Mouse (Mus musculus): ENCODE results near the gene Ldhal6b. TPM values are rescaled to one million over a fixed set of nuclear protein-coding genes. Genes with fewer than 3 reads are reported as not detected.
"Not testable (repeated sequence)": the region's sequence is repeated elsewhere in the genome, so short reads cannot be mapped to it uniquely, and the experiment has no call there.

Gene Ldhal6b
- not detected in 2 replicates for polyA plus RNA-seq (2014; fragmentation: Nextera tagmentation; extraction: Ambion mirVana)

DNA sequence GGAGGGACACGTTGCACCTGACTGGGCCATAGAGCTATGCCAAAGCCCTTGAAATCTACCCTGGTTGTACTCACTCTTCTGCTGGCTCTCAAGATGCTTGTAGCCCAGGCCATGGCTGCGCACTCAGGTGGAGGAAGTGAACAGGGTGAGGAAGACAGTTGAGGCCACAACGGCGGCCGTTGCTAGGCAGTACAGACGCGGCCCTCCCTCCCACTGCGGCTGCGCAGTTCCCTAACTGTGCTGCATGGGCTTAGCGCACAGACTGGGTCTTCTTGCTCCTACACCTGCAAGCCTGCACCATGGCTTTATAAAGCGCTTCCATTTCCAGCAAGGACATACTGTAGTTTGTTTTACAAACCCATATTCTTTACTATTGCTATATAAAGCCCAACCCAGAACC lies at the start of gene Ldhal6b:
Gene Ldhal6b, minus strand, starts transcription at position 223 of the 400 bp plus-strand sequence.
- Histone ChIP-seq H3K27ac (ENCODE audit: low read depth, low read length) (no peak within 1 kb of the TSS), H3K4me3 (ENCODE audit: low read depth, low read length) (no peak within 1 kb of the TSS), H3K36me3 (ENCODE audit: control insufficient read depth, insufficient read depth, low read length) (peaks cover 18% of the 10 kb centered on the region; the same call in 1 of the 2 replicates), H3K4me1 (ENCODE audit: control insufficient read depth, insufficient read depth, low read length) (no peaks in the 10 kb centered on the region), H3K4me2 (ENCODE audit: low read length) (no peak within 1 kb of the TSS), H3K9me3 (replicated peaks; ENCODE audit: control insufficient read depth, low read length) (no peaks in the 10 kb centered on the region), H3K27me3 (replicated peaks; ENCODE audit: control insufficient read depth, insufficient read depth, low read length) (no peaks in the 10 kb centered on the region), H3K9ac (ENCODE audit: low read length) (no peak within 1 kb of the TSS)
- WGBS: 97% methylated on average over 11 of the region's 11 CpGs
- no peak for ATAC-seq
- no peak for DNase-seq (ENCODE audit: low spot score)

DNA sequence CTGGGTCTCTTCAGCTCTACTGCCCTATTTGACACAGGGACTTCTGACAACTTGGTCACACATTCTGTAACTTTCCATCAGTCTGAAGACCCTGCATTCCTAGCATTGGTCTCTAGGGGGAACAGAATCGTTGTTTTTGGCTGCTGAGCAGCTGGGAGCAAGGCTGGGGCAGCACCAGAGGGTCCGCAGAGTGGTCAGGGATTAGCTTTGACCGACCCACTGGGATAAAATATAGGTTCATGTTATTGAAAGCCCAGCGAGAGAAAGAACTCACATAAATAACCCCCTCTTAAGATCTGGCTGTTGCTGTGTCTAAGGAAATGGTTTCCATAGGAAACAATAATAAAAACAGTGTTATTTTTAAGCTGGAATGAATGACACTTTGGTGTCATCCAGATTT lies 48.6 kb upstream of the Ldhal6b start:
- H3K9me3 ChIP-seq (replicated peaks; ENCODE audit: control insufficient read depth, low read length): no peaks in the 10 kb centered on the region
- DNase-seq (ENCODE audit: low spot score): no peak
- H3K36me3 ChIP-seq (ENCODE audit: control insufficient read depth, insufficient read depth, low read length): no peaks in the 10 kb centered on the region
- WGBS: 57% methylated on average over 4 of the region's 4 CpGs
- H3K4me1 ChIP-seq (ENCODE audit: control insufficient read depth, insufficient read depth, low read length): no peaks in the 10 kb centered on the region
- no peak overlapping the region for H3K9ac ChIP-seq (ENCODE audit: low read length)
- H3K27me3 ChIP-seq (replicated peaks; ENCODE audit: control insufficient read depth, insufficient read depth, low read length): no peaks in the 10 kb centered on the region
- no peak overlapping the region for H3K4me2 ChIP-seq (ENCODE audit: low read length)
- H3K27ac ChIP-seq (ENCODE audit: low read depth, low read length): no peak overlapping the region
- H3K4me3 ChIP-seq (ENCODE audit: low read depth, low read length): no peak overlapping the region
- no peak for ATAC-seq

DNA sequence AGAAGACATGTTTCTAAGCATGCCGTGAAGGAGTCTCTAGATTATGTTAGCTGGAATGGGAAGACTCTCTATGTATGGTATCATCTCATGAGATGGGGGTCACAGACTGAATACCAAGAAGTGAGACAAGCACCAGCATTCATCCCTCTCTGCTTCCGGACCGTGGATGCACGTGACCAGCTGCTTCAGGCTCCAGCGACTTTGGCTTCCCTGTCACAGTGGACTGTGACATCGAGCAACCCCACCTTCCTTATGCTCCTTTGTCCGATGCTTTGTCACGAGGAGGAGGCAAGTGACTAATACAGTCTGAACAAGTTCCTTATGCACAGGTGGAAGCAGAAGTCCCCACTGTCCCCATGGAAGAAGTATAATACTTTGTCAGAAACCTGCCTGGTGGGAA lies 48.2 kb upstream of the Ldhal6b start:
- DNase-seq (ENCODE audit: low spot score) (no peak), ATAC-seq (no peak)
- no peak overlapping the region for H3K4me2 ChIP-seq (ENCODE audit: low read length)
- no peaks in the 10 kb centered on the region for H3K4me1 ChIP-seq (ENCODE audit: control insufficient read depth, insufficient read depth, low read length)
- WGBS: 89% methylated on average over 8 of the region's 8 CpGs
- no peaks in the 10 kb centered on the region for H3K9me3 ChIP-seq (replicated peaks; ENCODE audit: control insufficient read depth, low read length)
- H3K27ac ChIP-seq (ENCODE audit: low read depth, low read length): no peak overlapping the region
- H3K9ac ChIP-seq (ENCODE audit: low read length): no peak overlapping the region
- no peak overlapping the region for H3K4me3 ChIP-seq (ENCODE audit: low read depth, low read length)
- no peaks in the 10 kb centered on the region for H3K27me3 ChIP-seq (replicated peaks; ENCODE audit: control insufficient read depth, insufficient read depth, low read length)
- no peaks in the 10 kb centered on the region for H3K36me3 ChIP-seq (ENCODE audit: control insufficient read depth, insufficient read depth, low read length)

DNA sequence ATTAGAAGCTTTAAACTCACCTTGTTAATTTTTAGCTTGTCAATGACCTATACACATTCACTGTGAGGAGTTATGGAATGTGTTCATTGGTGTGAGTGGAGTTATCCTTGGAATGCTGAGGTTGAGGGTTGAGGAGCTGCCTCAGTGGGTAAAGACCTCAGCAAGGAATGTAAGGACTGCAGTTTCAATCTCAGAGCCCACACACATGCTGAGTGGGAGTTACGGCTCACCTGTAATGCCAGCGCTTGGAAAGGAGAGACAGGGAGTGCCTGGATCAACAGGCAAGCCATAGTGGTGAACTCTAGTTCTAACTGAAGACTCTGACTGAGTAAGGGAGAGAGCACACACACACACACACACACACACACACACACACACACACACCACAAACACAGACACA lies 45.3 kb upstream of the Ldhal6b start:
- Histone ChIP-seq H3K9me3 (replicated peaks; ENCODE audit: control insufficient read depth, low read length) (no peaks in the 10 kb centered on the region), H3K9ac (ENCODE audit: low read length) (no peak overlapping the region), H3K4me1 (ENCODE audit: control insufficient read depth, insufficient read depth, low read length) (no peaks in the 10 kb centered on the region), H3K27me3 (replicated peaks; ENCODE audit: control insufficient read depth, insufficient read depth, low read length) (no peaks in the 10 kb centered on the region), H3K27ac (ENCODE audit: low read depth, low read length) (no peak overlapping the region), H3K4me2 (ENCODE audit: low read length) (no peak overlapping the region), H3K4me3 (ENCODE audit: low read depth, low read length) (no peak overlapping the region), H3K36me3 (ENCODE audit: control insufficient read depth, insufficient read depth, low read length) (no peaks in the 10 kb centered on the region)
- 83% methylated on average over 2 of the region's 2 CpGs for WGBS
- ATAC-seq (no peak), DNase-seq (ENCODE audit: low spot score) (no peak)

DNA sequence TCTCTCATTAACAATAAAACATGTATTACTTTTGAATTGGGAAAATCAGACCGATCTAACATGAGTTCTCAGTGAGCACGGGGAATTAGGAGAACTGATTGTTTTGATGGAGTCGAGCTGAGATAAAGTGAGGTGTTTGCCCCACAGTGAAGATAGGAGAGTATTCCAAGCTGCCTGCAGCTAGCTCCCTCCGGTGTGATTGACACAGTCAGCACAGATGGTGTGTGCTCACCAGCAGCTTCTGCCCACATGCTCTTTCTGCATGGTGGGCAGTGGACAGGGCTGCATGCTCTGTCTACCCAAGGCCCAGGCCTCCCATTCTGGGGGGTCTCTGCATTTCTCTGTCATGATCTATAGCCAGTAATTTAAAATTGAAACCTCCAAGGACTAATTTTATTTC lies 35.1 kb upstream of the Ldhal6b start:
- Histone ChIP-seq H3K27ac (ENCODE audit: low read depth, low read length) (no peak overlapping the region), H3K9me3 (replicated peaks; ENCODE audit: control insufficient read depth, low read length) (no peaks in the 10 kb centered on the region), H3K36me3 (ENCODE audit: control insufficient read depth, insufficient read depth, low read length) (no peaks in the 10 kb centered on the region), H3K27me3 (replicated peaks; ENCODE audit: control insufficient read depth, insufficient read depth, low read length) (no peaks in the 10 kb centered on the region), H3K4me2 (ENCODE audit: low read length) (no peak overlapping the region), H3K9ac (ENCODE audit: low read length) (no peak overlapping the region), H3K4me1 (ENCODE audit: control insufficient read depth, insufficient read depth, low read length) (no peaks in the 10 kb centered on the region), H3K4me3 (ENCODE audit: low read depth, low read length) (no peak overlapping the region)
- DNase-seq (ENCODE audit: low spot score) (peak; percentile 3), ATAC-seq (no peak)
- WGBS: 73% methylated on average over 4 of the region's 4 CpGs

DNA sequence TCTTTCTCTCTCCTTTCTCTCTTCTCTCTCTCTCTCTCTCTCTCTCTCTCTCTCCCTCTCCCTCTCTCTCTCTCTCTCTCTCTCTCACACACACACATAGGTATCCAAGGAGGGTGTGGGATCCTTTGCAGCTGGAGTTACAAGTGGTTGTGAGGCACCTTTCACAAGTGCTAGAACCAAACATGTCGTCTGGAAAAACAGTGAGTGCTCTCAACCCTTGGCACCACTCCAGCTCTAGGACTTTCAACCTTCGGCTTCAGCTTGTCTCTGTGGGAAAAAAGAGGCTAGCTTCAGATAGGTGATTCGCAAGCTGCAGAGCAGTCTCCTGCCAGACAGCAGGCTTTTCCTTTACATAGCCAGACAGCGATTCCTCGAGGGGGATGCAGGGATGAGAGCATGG lies 25.2 kb upstream of the Ldhal6b start:
- no peak for ATAC-seq
- DNase-seq (ENCODE audit: low spot score): no peak
- WGBS: 52% methylated on average over 5 of the region's 5 CpGs

DNA sequence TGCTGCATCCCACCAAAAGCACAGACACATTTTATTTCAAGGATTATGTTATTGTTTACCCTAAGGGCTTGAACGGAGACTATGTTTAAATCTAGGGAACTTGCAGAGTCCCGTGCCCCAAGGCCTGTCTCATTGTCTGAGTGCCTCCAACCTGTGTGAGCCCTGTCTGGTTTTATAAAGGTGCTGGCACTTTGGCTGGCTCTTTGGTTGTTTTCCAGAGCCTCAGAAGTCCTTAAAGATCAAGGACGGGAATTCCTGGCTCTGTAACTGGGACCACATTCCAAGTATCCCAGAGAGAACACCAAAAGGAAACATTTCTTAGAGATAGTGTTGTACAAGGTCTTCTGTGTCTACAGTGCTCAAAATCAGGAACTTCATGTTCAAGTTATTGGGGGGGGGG lies 24.7 kb upstream of the Ldhal6b start:
- H3K4me1 ChIP-seq (ENCODE audit: control insufficient read depth, insufficient read depth, low read length): peaks cover 9% of the 10 kb centered on the region
- H3K4me2 ChIP-seq (ENCODE audit: low read length): no peak overlapping the region
- no peaks in the 10 kb centered on the region for H3K36me3 ChIP-seq (ENCODE audit: control insufficient read depth, insufficient read depth, low read length)
- no peak for ATAC-seq
- no peaks in the 10 kb centered on the region for H3K9me3 ChIP-seq (replicated peaks; ENCODE audit: control insufficient read depth, low read length)
- H3K27ac ChIP-seq (ENCODE audit: low read depth, low read length): no peak overlapping the region
- H3K9ac ChIP-seq (ENCODE audit: low read length): no peak overlapping the region
- DNase-seq (ENCODE audit: low spot score): no peak
- H3K27me3 ChIP-seq (replicated peaks; ENCODE audit: control insufficient read depth, insufficient read depth, low read length): no peaks in the 10 kb centered on the region
- 66% methylated on average over 3 of the region's 3 CpGs for WGBS
- H3K4me3 ChIP-seq (ENCODE audit: low read depth, low read length): no peak overlapping the region

More for the DNA sequence above, 25.2 kb upstream of the Ldhal6b start:
- Histone ChIP-seq H3K36me3 (ENCODE audit: control insufficient read depth, insufficient read depth, low read length) (no peaks in the 10 kb centered on the region), H3K4me3 (ENCODE audit: low read depth, low read length) (no peak overlapping the region), H3K9me3 (replicated peaks; ENCODE audit: control insufficient read depth, low read length) (no peaks in the 10 kb centered on the region), H3K4me2 (ENCODE audit: low read length) (no peak overlapping the region), H3K27me3 (replicated peaks; ENCODE audit: control insufficient read depth, insufficient read depth, low read length) (no peaks in the 10 kb centered on the region), H3K4me1 (ENCODE audit: control insufficient read depth, insufficient read depth, low read length) (peaks cover 9% of the 10 kb centered on the region), H3K27ac (ENCODE audit: low read depth, low read length) (no peak overlapping the region), H3K9ac (ENCODE audit: low read length) (no peak overlapping the region)

DNA sequence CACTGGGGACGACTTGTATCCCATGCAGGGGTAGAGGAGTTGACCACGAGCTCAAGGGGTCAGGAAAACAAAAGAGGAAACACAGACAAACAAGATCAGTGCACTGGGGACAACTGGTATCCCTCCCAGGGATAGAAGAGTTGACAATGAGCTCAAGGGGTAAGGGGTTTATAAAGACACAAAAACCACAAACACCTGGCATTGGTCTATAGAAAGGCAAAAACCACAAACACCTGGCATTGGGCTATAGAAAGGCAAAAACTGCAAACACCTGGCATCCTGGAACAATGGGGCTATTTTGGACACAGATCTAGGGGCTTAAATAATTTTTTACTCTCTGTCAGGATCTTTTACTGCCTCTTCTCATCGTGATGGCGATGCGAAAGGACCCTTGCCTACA lies 23.8 kb upstream of the Ldhal6b start:
- H3K4me1 ChIP-seq (ENCODE audit: control insufficient read depth, insufficient read depth, low read length); H3K4me3 ChIP-seq (ENCODE audit: low read depth, low read length); H3K4me2 ChIP-seq (ENCODE audit: low read length); H3K36me3 ChIP-seq (ENCODE audit: control insufficient read depth, insufficient read depth, low read length); DNase-seq (ENCODE audit: low spot score); H3K27ac ChIP-seq (ENCODE audit: low read depth, low read length); H3K27me3 ChIP-seq (replicated peaks; ENCODE audit: control insufficient read depth, insufficient read depth, low read length); H3K9ac ChIP-seq (ENCODE audit: low read length); H3K9me3 ChIP-seq (replicated peaks; ENCODE audit: control insufficient read depth, low read length); ATAC-seq: not testable (repeated sequence)
- WGBS: 84% methylated on average over 5 of the region's 5 CpGs

DNA sequence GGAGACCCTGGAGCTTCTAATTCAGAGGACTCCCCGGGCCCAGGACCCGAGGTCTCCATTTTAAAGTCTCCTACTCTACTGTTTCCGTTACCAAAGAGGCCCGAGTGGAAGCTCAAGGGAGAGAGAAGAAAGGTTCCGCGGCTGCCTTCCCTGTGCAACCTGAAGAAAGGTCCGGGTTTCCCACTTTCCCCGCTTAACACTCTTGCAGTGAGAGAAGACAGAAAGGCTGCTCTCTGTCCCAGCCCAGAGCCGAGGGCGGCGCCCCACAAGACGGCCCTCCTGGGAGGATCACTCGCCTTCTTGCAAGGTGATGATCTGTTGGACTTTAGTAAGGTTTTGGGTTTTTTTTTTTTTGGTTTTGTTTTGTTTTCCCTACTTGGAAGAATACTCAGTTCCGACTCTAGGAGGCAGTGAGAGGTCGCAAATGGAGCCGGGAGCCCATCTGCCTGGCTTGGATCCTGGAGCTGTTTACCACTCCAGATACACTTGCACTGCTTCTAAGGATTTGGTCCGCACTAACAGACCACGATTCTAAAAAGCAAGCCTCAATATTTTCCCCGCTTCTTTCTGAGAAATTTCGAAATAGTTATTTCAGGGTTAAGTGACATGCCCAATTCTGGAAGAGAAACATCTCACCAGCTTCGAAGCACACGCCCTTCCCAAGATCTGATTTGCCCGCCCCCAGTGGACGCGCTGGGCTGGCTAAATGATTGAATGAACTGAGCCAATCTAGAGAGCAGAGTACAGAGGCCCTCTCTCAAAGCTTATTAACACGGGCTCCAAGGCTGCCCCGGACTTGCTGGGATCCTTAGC lies 21.8 kb upstream of the Ldhal6b start, which contains the start of gene Tmem242:
Gene Tmem242, minus strand, starts transcription at position 101 of the 813 bp plus-strand sequence.
- Histone ChIP-seq H3K36me3 (ENCODE audit: control insufficient read depth, insufficient read depth, low read length) (no peaks in the 10 kb centered on the region; the same call in 1 of the 2 replicates), H3K4me1 (ENCODE audit: control insufficient read depth, insufficient read depth, low read length) (peaks cover 9% of the 10 kb centered on the region)

More for the DNA sequence above, 21.8 kb upstream of the Ldhal6b start, which contains the start of gene Tmem242:
- Histone ChIP-seq H3K9ac (ENCODE audit: low read length) (peak within 1 kb of the TSS; percentile 70), H3K27ac (ENCODE audit: low read depth, low read length) (peak within 1 kb of the TSS; percentile 57), H3K4me3 (ENCODE audit: low read depth, low read length) (peak within 1 kb of the TSS; percentile 48), H3K27me3 (replicated peaks; ENCODE audit: control insufficient read depth, insufficient read depth, low read length) (no peaks in the 10 kb centered on the region), H3K9me3 (replicated peaks; ENCODE audit: control insufficient read depth, low read length) (no peaks in the 10 kb centered on the region), H3K4me2 (ENCODE audit: low read length) (peak within 1 kb of the TSS; percentile 84)
- under 1% methylated on average over 27 of the region's 27 CpGs for WGBS
- DNase-seq (ENCODE audit: low spot score) (peak; percentile 94), ATAC-seq (peak; percentile 94)

Measured in forebrain, embryonic 14.5 days (tissue).